Mouse (Mus musculus) neural tube, embryonic 14.5 days (tissue): ENCODE data around the gene Spata45. TPM values are rescaled to one million over a fixed set of nuclear protein-coding genes. Genes with fewer than 3 reads are reported as not detected.
"Not testable (repeated sequence)": the region's sequence is repeated elsewhere in the genome, so short reads cannot be mapped to it uniquely, and the experiment has no call there.

Source experiments
- ATAC-seq: fragments of 200-750 bp; cut with Nextera tagmentation; 2 replicates; pipeline ENCODE4 v1.8.0; 2017; ENCODE audit warnings: low read depth, mild to moderate bottlenecking, moderate TSS enrichment, moderate library complexity
- H3K27ac ChIP-seq: fragments of 300-500 bp; sonication (generic); 2 replicates; pipeline ENCODE4 v1.5.1; 2014; ENCODE audit warnings: low read depth, mild to moderate bottlenecking, control low read depth, low read length, moderate library complexity, mixed read lengths
- H3K27me3 ChIP-seq: fragments of 300-500 bp; sonication (generic); 2 replicates; pipeline ENCODE4 v1.6.1; 2014; ENCODE audit warnings: low read length; ENCODE audit not compliant: control insufficient read depth, insufficient read depth
- H3K36me3 ChIP-seq: fragments of 300-500 bp; sonication (generic); 2 replicates; pipeline ENCODE4 v1.6.1; 2014; ENCODE audit warnings: low read length, mixed read lengths; ENCODE audit not compliant: control insufficient read depth, insufficient read depth
- H3K4me1 ChIP-seq: fragments of 300-500 bp; sonication (generic); 2 replicates; pipeline ENCODE4 v1.6.1; 2014; ENCODE audit warnings: low read length; ENCODE audit not compliant: control insufficient read depth, insufficient read depth
- H3K4me2 ChIP-seq: fragments of 300-500 bp; sonication (generic); 2 replicates; pipeline ENCODE4 v1.6.1; 2014; ENCODE audit warnings: mild to moderate bottlenecking, low read depth, low read length, control low read depth
- H3K4me3 ChIP-seq: fragments of 300-500 bp; sonication (generic); 2 replicates; pipeline ENCODE4 v1.5.1; 2014; ENCODE audit warnings: low read depth, low read length, control low read depth, mixed read lengths
- H3K9ac ChIP-seq: fragments of 300-500 bp; sonication (generic); replicated peaks from 2 replicates; pipeline ENCODE4 v1.6.1; 2014; ENCODE audit warnings: low read depth, mild to moderate bottlenecking, control low read depth, low read length, mixed read lengths
- H3K9me3 ChIP-seq: fragments of 300-500 bp; sonication (generic); 2 replicates; pipeline ENCODE4 v1.6.1; 2016; ENCODE audit warnings: low read length; ENCODE audit not compliant: control insufficient read depth
- WGBS: fragments of 180-500 bp; shearing (Covaris S2); extraction: QIAGEN DNeasy Blood & Tissue Kit; methylation state at CpG from one replicate; pipeline ENCODE4 v1.1.7; 2014; 5-methylcytosine and 5-hydroxymethylcytosine counted together
- polyA plus RNA-seq: library from polyadenylated mRNA; unstranded; fragments of >200 nt; fragmentation: Nextera tagmentation; extraction: Ambion mirVana; gene quantifications from 2 replicates; pipeline ENCODE4 v1.2.1, GENCODE M21; 2014

The Spata45 gene
- polyA plus RNA-seq, 1 experiment from 2014 or later = not detected

- Histone ChIP-seq H3K27ac (no peak overlapping the region), H3K36me3 (no peaks in the 10 kb centered on the region), H3K9ac (no peak overlapping the region), H3K4me2 (no peak overlapping the region), H3K9me3 (no peaks in the 10 kb centered on the region), H3K4me3 (no peak overlapping the region), H3K4me1 (peaks cover 4% of the 10 kb centered on the region; the same call in 1 of the 2 replicates), H3K27me3 (no peaks in the 10 kb centered on the region)
- ATAC-seq = no peak
- 96% methylated on average over 5 of the region's 5 CpGs for WGBS
Measured at GRCm38 (mm10) chr1:191019803-191020202, 16.6 kb upstream of the Spata45 start.

- Histone ChIP-seq H3K9me3 (no peaks in the 10 kb centered on the region), H3K9ac (no peak overlapping the region)
Measured at GRCm38 (mm10) chr1:191020217-191020924, 16.1 kb upstream of the Spata45 start.

GRCm38 (mm10) chr1:191021016-191021415, 15.4 kb upstream of the Spata45 start:
- 42% methylated on average over 7 of the region's 7 CpGs for WGBS
- ATAC-seq = no peak
- H3K27ac ChIP-seq = no peak overlapping the region

More at GRCm38 (mm10) chr1:191020217-191020924, 16.1 kb upstream of the Spata45 start:
- no peak overlapping the region for H3K4me2 ChIP-seq
- H3K27me3 ChIP-seq = no peaks in the 10 kb centered on the region
- 82% methylated on average over 3 of the region's 3 CpGs for WGBS
- no peaks in the 10 kb centered on the region for H3K36me3 ChIP-seq
- H3K4me1 ChIP-seq = peaks cover 7% of the 10 kb centered on the region; the same call in 1 of the 2 replicates
- H3K4me3 ChIP-seq = no peak overlapping the region
- no peak for ATAC-seq
- H3K27ac ChIP-seq = no peak overlapping the region

GRCm38 (mm10) chr1:191023140-191023539, 13.3 kb upstream of the Spata45 start:
- no peak overlapping the region for H3K4me3 ChIP-seq
- H3K4me1 ChIP-seq = peaks cover 15% of the 10 kb centered on the region; the same call in 1 of the 2 replicates
- no peaks in the 10 kb centered on the region for H3K27me3 ChIP-seq
- WGBS = 76% methylated on average over 2 of the region's 2 CpGs
- no peak overlapping the region for H3K9ac ChIP-seq
- no peak for ATAC-seq
- H3K27ac ChIP-seq = no peak overlapping the region
- H3K4me2 ChIP-seq = no peak overlapping the region
- no peaks in the 10 kb centered on the region for H3K9me3 ChIP-seq
- no peaks in the 10 kb centered on the region for H3K36me3 ChIP-seq

More at GRCm38 (mm10) chr1:191021016-191021415, 15.4 kb upstream of the Spata45 start:
- Histone ChIP-seq H3K9me3 (no peaks in the 10 kb centered on the region), H3K36me3 (no peaks in the 10 kb centered on the region), H3K9ac (no peak overlapping the region), H3K4me3 (no peak overlapping the region), H3K27me3 (no peaks in the 10 kb centered on the region), H3K4me2 (no peak overlapping the region), H3K4me1 (peaks cover 7% of the 10 kb centered on the region; the same call in 1 of the 2 replicates)

GRCm38 (mm10) chr1:191023806-191024205, 12.6 kb upstream of the Spata45 start:
- H3K4me1 ChIP-seq = peaks cover 15% of the 10 kb centered on the region; the same call in 1 of the 2 replicates
- H3K4me3 ChIP-seq, H3K27me3 ChIP-seq, H3K9ac ChIP-seq, H3K9me3 ChIP-seq, ATAC-seq, H3K27ac ChIP-seq, H3K4me2 ChIP-seq, H3K36me3 ChIP-seq: not testable (repeated sequence)
- 94% methylated on average over 5 of the region's 6 CpGs for WGBS

GRCm38 (mm10) chr1:191025016-191026012, 11.1 kb upstream of the Spata45 start:
- 2% methylated on average over 59 of the region's 69 CpGs for WGBS
- peak overlapping the region; percentile 83 for H3K4me3 ChIP-seq
- ATAC-seq = peak; percentile 67
- H3K9me3 ChIP-seq = no peaks in the 10 kb centered on the region
- H3K9ac ChIP-seq = peak overlapping the region; percentile 92
- peak overlapping the region; percentile 89 for H3K4me2 ChIP-seq
- H3K4me1 ChIP-seq = peaks cover 15% of the 10 kb centered on the region; the same call in 1 of the 2 replicates
- no peaks in the 10 kb centered on the region for H3K36me3 ChIP-seq
- H3K27me3 ChIP-seq = no peaks in the 10 kb centered on the region
- peak overlapping the region; percentile 92 for H3K27ac ChIP-seq

GRCm38 (mm10) chr1:191026021-191026713, 10.3 kb upstream of the Spata45 start, which contains the start of gene Flvcr1:
TSS of gene Flvcr1 (minus strand) at chr1:191026158.
- no peaks in the 10 kb centered on the region for H3K27me3 ChIP-seq
- H3K9ac ChIP-seq = peak within 1 kb of the TSS; percentile 92
- H3K4me3 ChIP-seq = peak within 1 kb of the TSS; percentile 83
- H3K4me1 ChIP-seq = peaks cover 15% of the 10 kb centered on the region; the same call in 1 of the 2 replicates
- WGBS = under 1% methylated on average over 46 of the region's 50 CpGs
- peak within 1 kb of the TSS; percentile 89 for H3K4me2 ChIP-seq
- no peaks in the 10 kb centered on the region for H3K36me3 ChIP-seq
- no peaks in the 10 kb centered on the region for H3K9me3 ChIP-seq
- peak within 1 kb of the TSS; percentile 92 for H3K27ac ChIP-seq
- peak; percentile 99 for ATAC-seq

- no peaks in the 10 kb centered on the region for H3K27me3 ChIP-seq
- 64% methylated on average over 10 of the region's 10 CpGs for WGBS
- 0 out of 2 replicates have a peak, but pooled peaks cover 8% of the 10 kb centered on the region for H3K4me1 ChIP-seq
- H3K9ac ChIP-seq = no peak overlapping the region
- no peak overlapping the region for H3K4me3 ChIP-seq
- no peak overlapping the region for H3K4me2 ChIP-seq
- H3K27ac ChIP-seq = no peak overlapping the region
- no peaks in the 10 kb centered on the region for H3K9me3 ChIP-seq
- no peak for ATAC-seq
- no peaks in the 10 kb centered on the region for H3K36me3 ChIP-seq
Measured at GRCm38 (mm10) chr1:191030182-191030581, 6.3 kb upstream of the Spata45 start.
